Mouse (Mus musculus) neural tube, embryonic 15.5 days (tissue): ENCODE measurements around the gene Uqcrq. TPM values are rescaled to one million over a fixed set of nuclear protein-coding genes. Genes with fewer than 3 reads are reported as not detected.

Experiments used
- ATAC-seq: fragments of 200-750 bp; cut with Nextera tagmentation; 2 replicates; pipeline ENCODE4 v1.8.0; 2017; ENCODE audit warnings: mild to moderate bottlenecking, moderate TSS enrichment, moderate library complexity; ENCODE audit not compliant: low FRiP score
- H3K27ac ChIP-seq: fragments of 300-500 bp; sonication (generic); replicated peaks from 2 replicates; pipeline ENCODE4 v1.5.1; 2015; ENCODE audit warnings: mild to moderate bottlenecking, inconsistent platforms
- H3K27me3 ChIP-seq: fragments of 300-500 bp; sonication (generic); replicated peaks from 2 replicates; pipeline ENCODE4 v1.6.1; 2015; ENCODE audit warnings: inconsistent platforms
- H3K36me3 ChIP-seq: fragments of 300-500 bp; sonication (generic); 2 replicates; pipeline ENCODE4 v1.6.1; 2015; ENCODE audit warnings: inconsistent platforms
- H3K4me1 ChIP-seq: fragments of 300-500 bp; sonication (generic); 2 replicates; pipeline ENCODE4 v1.6.1; 2015; ENCODE audit warnings: inconsistent platforms
- H3K4me2 ChIP-seq: fragments of 300-500 bp; sonication (generic); 2 replicates; pipeline ENCODE4 v1.6.1; 2015; ENCODE audit warnings: inconsistent platforms, mild to moderate bottlenecking, moderate library complexity
- H3K4me3 ChIP-seq: fragments of 300-500 bp; sonication (generic); replicated peaks from 2 replicates; pipeline ENCODE4 v1.5.1; 2015; ENCODE audit warnings: mild to moderate bottlenecking, inconsistent platforms
- H3K9ac ChIP-seq: fragments of 300-500 bp; sonication (generic); replicated peaks from 2 replicates; pipeline ENCODE4 v1.6.1; 2015; ENCODE audit warnings: mild to moderate bottlenecking, inconsistent platforms
- H3K9me3 ChIP-seq: fragments of 300-500 bp; sonication (generic); replicated peaks from 2 replicates; pipeline ENCODE4 v1.6.1; 2016; ENCODE audit warnings: inconsistent platforms
- WGBS: fragments of 180-500 bp; shearing (Covaris S2); methylation state at CpG from one replicate; pipeline ENCODE4 v1.1.7; 2015; ENCODE audit warnings: mixed read lengths; 5-methylcytosine and 5-hydroxymethylcytosine counted together
- polyA plus RNA-seq: library from polyadenylated mRNA; unstranded; fragments of >200 nt; fragmentation: Nextera tagmentation; extraction: Ambion mirVana; gene quantifications from 2 replicates; pipeline ENCODE4 v1.2.1, GENCODE M21; 2015

The Uqcrq gene
- polyA plus RNA-seq, 1 experiment from 2014 or later: 911 TPM

DNA sequence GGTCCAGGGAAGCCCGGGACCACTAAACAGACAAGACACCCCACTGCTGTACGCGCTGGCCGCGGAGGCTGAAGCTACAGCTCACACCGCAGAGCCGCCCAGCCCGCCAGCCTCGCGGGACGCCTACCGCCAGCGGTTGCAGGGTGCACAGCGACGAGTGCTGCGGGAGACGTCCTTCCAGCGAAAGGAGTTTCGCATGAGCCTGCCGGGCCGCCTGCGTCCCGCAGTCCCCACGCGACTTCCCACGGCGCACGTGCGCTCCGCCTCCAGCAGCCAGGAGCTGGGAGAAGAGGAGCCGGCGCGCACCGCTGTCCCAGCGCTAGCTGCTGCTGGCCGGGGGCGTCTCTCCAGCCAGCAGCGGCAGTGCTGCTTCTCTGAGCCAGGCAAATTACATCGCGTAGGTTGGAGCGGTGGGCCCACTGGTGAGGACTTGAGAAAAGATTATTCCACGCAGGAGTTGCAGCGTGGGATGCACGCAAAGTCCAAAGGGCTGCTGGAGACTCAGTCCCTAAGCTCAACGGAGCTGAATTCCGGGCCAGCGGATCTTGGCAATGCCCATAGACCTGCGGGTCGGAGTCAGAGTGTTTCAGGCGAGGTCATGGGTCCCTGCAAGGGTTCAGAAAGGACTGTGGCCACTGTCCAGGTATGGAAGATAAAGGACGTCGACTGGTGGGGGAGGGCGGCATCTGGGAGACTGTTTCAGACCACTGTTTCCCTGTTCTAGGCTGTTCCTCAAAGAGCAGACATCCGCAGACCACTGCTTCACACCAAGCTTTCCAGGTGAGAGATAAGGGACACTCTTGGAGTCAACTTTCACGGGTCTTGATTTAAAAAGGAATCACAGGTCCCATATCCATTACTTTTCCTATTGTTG is 33.2 kb upstream of the Uqcrq start:
- peaks cover 20% of the 10 kb centered on the region for H3K4me1 ChIP-seq
- H3K4me3 ChIP-seq: peak overlapping the region; percentile 44
- no peak for ATAC-seq
- H3K9me3 ChIP-seq: no peaks in the 10 kb centered on the region
- peak overlapping the region; percentile 96 for H3K4me2 ChIP-seq
- H3K27ac ChIP-seq: no peak overlapping the region
- WGBS: 9% methylated on average over 55 of the region's 55 CpGs
- no peaks in the 10 kb centered on the region for H3K36me3 ChIP-seq
- H3K9ac ChIP-seq: peak overlapping the region; percentile 41; the same call in 1 of the 2 replicates
- H3K27me3 ChIP-seq: peaks cover 84% of the 10 kb centered on the region

DNA sequence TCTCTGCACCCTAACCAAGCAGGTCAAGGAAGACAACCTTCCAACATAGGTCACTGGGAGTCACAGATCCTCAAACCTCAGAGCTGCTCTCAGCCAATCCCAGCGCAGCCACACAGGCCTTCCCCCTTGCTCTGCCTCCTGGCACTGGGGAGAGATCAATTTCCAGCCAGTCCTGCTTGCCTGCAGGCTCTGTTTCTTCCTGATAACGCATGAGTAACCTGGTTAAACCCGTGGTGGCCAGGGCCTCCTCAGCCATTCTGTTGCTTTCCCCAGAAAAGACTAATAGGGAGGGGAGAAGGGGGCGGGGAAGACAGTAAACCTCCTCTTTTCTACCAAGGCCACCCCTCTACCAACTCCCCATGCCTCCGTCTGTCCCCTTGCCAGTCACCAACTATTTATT is 31.1 kb upstream of the Uqcrq start:
- Histone ChIP-seq H3K27me3 (peaks cover 91% of the 10 kb centered on the region), H3K9ac (no peak overlapping the region)
- no peak for ATAC-seq

DNA sequence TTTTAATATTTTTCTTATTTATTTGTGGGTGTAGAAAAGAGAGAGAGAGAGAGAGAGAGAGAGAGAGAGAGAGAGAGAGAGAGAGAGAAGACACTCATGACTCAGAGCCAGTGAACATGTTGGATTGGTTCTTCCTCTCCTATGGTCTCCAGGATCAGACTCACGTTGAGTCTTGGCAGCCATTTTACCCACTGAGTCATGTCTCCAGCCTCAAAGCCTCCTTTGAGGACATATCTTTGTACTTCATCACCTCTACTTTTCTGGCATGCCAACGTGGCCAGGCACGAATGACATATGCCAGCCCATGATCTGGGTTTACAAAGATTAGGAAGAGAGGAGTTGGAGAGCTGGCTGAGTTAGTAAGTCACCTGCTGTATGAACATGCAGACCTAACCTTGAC is 29.6 kb upstream of the Uqcrq start:
- Histone ChIP-seq H3K4me1 (peaks cover 23% of the 10 kb centered on the region), H3K9me3 (no peaks in the 10 kb centered on the region), H3K27me3 (peaks cover 90% of the 10 kb centered on the region), H3K27ac (no peak overlapping the region), H3K4me2 (no peak overlapping the region), H3K9ac (no peak overlapping the region), H3K36me3 (no peaks in the 10 kb centered on the region), H3K4me3 (no peak overlapping the region)
- ATAC-seq: no peak
- 87% methylated on average over 3 of the region's 3 CpGs for WGBS

More for the DNA sequence above, 31.1 kb upstream of the Uqcrq start:
- Histone ChIP-seq H3K4me2 (no peak overlapping the region), H3K4me1 (peaks cover 26% of the 10 kb centered on the region), H3K27ac (no peak overlapping the region), H3K4me3 (no peak overlapping the region), H3K36me3 (no peaks in the 10 kb centered on the region), H3K9me3 (no peaks in the 10 kb centered on the region)
- 25% methylated on average over 5 of the region's 5 CpGs for WGBS

DNA sequence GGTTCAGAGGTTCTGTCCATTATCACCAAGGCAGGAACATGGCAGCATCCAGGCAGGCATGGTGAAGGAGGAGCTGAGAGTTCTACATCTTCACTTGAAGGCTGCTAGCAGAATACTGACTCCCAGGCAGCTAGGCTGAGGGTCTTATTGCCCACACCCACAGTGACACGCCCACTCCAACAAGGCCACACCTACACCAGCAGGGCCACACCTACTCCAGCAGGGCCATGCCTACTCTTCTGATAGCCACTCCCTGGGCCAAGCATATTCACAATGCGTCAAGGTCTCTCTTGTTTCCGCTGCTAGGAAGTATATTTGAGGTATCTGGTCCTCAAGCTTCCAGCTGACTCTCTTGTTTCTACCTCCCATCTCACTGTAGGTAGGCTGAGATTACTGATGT is 28.4 kb upstream of the Uqcrq start:
- H3K4me1 ChIP-seq: peaks cover 22% of the 10 kb centered on the region
- H3K27ac ChIP-seq: no peak overlapping the region
- ATAC-seq: no peak
- H3K4me3 ChIP-seq: no peak overlapping the region
- H3K9ac ChIP-seq: no peak overlapping the region
- no peaks in the 10 kb centered on the region for H3K9me3 ChIP-seq
- no peak overlapping the region for H3K4me2 ChIP-seq
- peaks cover 89% of the 10 kb centered on the region for H3K27me3 ChIP-seq
- 67% methylated on average over 3 of the region's 3 CpGs for WGBS
- no peaks in the 10 kb centered on the region for H3K36me3 ChIP-seq

DNA sequence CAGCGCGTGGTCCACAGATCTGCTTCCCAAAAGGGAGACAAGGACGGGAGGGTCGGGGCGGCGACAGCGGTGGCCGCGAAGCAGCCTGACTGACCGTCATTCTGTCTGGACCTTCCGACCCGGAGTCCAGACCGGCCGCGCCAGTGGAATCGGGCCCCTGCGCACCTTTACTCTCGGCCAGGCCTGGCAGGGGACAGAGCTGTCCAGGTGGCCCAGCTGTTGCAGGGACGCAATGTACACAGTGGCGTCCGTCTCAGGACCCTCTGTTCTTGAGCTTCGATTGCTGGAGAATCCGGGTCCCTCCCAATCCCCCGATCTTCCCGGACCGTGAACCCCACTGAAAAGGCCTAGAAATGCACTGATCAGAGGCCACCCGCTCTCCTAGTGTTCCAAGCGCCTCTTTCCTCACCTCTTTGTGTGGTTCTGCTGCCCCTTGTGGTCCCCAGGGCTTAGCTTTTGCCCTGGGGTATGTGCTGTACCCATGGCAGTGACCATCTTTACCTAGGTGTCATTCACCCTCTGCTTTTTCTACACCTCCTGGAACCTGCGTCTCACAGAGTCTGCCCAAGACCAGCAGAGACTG is 26.8 kb upstream of the Uqcrq start:
- peak overlapping the region; percentile 43 for H3K4me3 ChIP-seq
- no peaks in the 10 kb centered on the region for H3K9me3 ChIP-seq
- ATAC-seq: no peak; the same call in 1 of the 2 replicates
- H3K36me3 ChIP-seq: no peaks in the 10 kb centered on the region
- peaks cover 74% of the 10 kb centered on the region for H3K27me3 ChIP-seq
- peaks cover 12% of the 10 kb centered on the region for H3K4me1 ChIP-seq
- peak overlapping the region; percentile 78 for H3K4me2 ChIP-seq
- peak overlapping the region; percentile 49 for H3K9ac ChIP-seq
- WGBS: 4% methylated on average over 28 of the region's 29 CpGs
- H3K27ac ChIP-seq: 0 out of 2 replicates have a peak overlapping the region, but pooled peaks have one; percentile 37

DNA sequence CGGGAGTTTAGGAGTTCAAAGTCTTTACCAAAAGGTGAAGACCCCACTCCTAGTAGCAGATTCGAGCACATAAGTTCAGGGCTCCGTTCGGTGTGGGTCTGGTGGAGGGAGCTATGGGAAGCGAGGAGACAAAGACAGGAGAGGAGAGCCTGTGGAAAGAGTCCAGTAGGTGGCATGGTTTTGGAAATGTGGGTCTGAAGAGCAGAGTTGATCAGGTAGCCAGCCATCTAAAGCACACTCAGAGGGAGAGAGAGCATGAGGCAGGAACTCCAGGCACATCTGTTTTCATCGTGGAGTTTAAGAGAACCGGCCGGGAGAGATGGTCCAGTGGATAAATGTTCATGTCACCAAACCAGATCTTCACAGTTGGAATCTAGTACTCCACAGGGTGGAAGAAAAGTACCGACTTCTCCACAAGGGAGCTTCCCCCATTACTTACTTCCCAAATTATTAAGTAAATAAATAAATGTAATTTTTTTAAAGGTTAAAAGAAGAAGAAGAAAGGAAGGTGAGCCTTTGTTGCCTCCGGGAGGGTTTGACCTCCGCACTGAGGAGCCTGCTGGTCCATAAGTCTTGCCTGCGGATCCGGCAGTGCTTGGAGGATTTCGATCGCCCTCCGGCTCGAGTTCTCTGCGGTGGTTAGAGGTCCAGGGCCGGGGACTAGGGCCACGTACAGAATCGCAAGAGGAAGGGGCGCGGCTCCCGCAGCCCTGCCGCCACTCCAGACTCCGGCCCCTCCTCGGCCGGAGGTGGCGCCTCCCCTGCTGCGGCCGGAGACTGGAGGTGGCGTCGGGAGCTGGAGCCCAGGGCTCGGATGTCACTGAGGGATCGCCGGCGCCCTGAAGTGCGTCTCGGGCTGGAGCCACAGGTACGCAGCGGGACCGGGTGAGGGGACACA is 26.1 kb upstream of the Uqcrq start, which contains the start of the genes Gm10447 and Shroom1:
Gm10447 (minus strand) TSS at position 637 of the 898 bp plus-strand sequence.
Shroom1 (plus strand) TSS at position 732 of the 898 bp plus-strand sequence.
- ATAC-seq: peak; percentile 63

DNA sequence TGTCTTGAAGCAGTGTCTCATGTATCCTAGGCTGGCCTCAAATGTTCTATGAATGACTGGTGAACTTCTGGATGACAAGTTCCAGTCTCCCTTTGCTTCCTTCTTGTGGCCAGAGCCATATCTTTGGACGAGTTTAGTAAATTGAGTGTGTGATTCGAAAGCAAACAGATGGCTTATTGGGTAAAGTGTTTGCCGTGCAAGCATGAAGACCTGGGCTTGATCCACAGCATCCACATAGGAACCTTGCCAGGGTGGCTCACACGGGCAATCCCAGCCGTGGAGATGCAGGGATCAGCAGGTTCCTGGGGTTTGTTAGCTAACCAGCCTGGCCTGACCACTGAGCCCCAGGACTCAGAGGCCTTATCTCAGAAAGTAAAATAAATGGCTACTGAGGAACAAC is 22.4 kb upstream of the Uqcrq start:
- Histone ChIP-seq H3K4me3 (no peak overlapping the region), H3K27me3 (peaks cover 35% of the 10 kb centered on the region), H3K36me3 (no peaks in the 10 kb centered on the region), H3K27ac (no peak overlapping the region), H3K4me2 (no peak overlapping the region), H3K4me1 (peaks cover 12% of the 10 kb centered on the region), H3K9me3 (no peaks in the 10 kb centered on the region), H3K9ac (no peak overlapping the region)
- no peak for ATAC-seq
- WGBS: 87% methylated on average over 5 of the region's 5 CpGs

More for the DNA sequence above, 26.1 kb upstream of the Uqcrq start, which contains the start of the genes Gm10447 and Shroom1:
- H3K9ac ChIP-seq: peak within 1 kb of the TSS; percentile 49
- H3K9me3 ChIP-seq: no peaks in the 10 kb centered on the region
- H3K36me3 ChIP-seq: no peaks in the 10 kb centered on the region
- peaks cover 66% of the 10 kb centered on the region for H3K27me3 ChIP-seq
- 3% methylated on average over 42 of the region's 42 CpGs for WGBS
- peaks cover 12% of the 10 kb centered on the region for H3K4me1 ChIP-seq
- H3K27ac ChIP-seq: 0 out of 2 replicates have a peak within 1 kb of the TSS, but pooled peaks have one; percentile 37
- H3K4me2 ChIP-seq: peak within 1 kb of the TSS; percentile 78
- H3K4me3 ChIP-seq: peak within 1 kb of the TSS; percentile 43

DNA sequence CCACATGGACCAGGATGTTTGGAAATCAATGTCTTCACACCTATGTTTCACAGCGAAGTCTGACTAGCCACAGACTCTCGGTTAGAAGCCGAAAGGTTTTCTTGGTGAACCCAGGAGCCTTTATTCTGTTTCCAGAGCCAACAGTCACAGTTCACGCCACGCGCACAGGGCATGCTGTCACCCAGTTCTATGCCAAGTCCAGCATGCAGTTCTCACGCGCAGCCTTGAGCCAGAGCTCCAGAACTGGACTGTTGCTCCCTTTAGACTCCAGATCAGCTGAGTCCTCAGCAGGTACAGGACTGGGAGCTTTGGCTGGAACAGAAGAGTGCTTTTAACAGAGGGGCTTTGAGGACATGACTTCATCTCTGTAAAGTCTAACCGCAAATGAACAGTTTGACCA is 21.8 kb upstream of the Uqcrq start:
- WGBS: 96% methylated on average over 9 of the region's 9 CpGs
- Histone ChIP-seq H3K36me3 (no peaks in the 10 kb centered on the region), H3K27me3 (peaks cover 29% of the 10 kb centered on the region), H3K9ac (no peak overlapping the region), H3K27ac (no peak overlapping the region), H3K4me1 (peaks cover 10% of the 10 kb centered on the region), H3K4me2 (no peak overlapping the region), H3K9me3 (no peaks in the 10 kb centered on the region), H3K4me3 (no peak overlapping the region)
- ATAC-seq: no peak

DNA sequence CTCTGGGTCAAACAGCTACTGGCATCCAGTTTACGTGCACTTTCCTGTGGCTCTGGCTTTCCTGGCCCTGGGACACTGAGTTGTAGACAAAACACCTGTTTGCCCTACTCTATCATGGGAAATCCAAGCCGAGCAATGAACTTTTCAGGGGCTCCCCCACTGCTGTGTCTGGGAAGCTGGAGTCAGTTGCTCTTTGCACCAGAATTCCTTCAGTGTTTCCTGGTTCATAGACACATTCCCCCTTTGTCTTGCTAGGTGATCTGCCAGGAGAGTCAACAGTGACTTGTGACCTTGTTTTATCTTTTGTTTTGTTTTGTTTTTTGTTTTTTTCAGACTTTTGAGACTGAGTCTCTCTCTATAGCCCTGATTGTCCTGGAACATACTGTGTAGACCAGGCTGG is 20.7 kb upstream of the Uqcrq start:
- H3K36me3 ChIP-seq: no peaks in the 10 kb centered on the region
- H3K4me3 ChIP-seq: no peak overlapping the region
- no peaks in the 10 kb centered on the region for H3K9me3 ChIP-seq
- WGBS: 61% methylated on average over 2 of the region's 2 CpGs
- no peak overlapping the region for H3K4me2 ChIP-seq
- no peak overlapping the region for H3K9ac ChIP-seq
- no peak overlapping the region for H3K27ac ChIP-seq
- ATAC-seq: no peak
- no peaks in the 10 kb centered on the region for H3K4me1 ChIP-seq
- H3K27me3 ChIP-seq: peaks cover 21% of the 10 kb centered on the region

DNA sequence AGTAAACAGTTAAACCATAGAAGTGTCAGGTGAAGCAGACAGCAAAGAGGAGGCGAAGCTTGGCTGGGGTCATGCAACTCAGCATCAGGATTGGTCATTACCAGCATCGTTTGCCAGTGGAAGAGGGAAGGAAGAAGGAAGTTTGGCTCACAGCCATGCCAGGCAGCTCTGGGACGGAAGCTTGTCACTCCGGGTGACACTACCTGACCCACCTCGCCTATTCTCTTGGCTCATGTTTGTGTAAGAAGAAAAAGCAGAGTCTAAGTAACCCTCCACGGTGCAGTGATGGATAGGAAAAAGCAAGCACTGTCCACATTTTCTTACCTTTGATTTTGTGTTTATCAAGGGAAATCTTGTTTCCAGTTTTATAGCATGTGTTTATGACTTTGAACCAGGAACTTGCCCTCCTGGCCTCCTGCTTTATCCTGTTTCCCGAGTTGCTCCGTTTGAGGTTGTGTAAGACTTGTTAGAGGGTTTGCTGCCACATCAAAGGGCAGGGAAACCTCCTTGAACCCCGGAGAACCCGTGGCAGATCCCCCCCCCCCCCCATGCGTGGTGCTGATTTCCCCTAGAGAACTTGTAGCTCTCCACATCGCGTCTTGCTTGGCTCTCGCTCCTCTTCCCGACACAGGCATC is 19.6 kb upstream of the Uqcrq start:
- no peak overlapping the region for H3K27ac ChIP-seq
- WGBS: 56% methylated on average over 15 of the region's 15 CpGs
- H3K9me3 ChIP-seq: no peaks in the 10 kb centered on the region
- no peaks in the 10 kb centered on the region for H3K36me3 ChIP-seq
- H3K27me3 ChIP-seq: peaks cover 11% of the 10 kb centered on the region
- ATAC-seq: no peak
- no peak overlapping the region for H3K4me2 ChIP-seq
- H3K9ac ChIP-seq: no peak overlapping the region
- H3K4me3 ChIP-seq: no peak overlapping the region
- H3K4me1 ChIP-seq: no peaks in the 10 kb centered on the region

DNA sequence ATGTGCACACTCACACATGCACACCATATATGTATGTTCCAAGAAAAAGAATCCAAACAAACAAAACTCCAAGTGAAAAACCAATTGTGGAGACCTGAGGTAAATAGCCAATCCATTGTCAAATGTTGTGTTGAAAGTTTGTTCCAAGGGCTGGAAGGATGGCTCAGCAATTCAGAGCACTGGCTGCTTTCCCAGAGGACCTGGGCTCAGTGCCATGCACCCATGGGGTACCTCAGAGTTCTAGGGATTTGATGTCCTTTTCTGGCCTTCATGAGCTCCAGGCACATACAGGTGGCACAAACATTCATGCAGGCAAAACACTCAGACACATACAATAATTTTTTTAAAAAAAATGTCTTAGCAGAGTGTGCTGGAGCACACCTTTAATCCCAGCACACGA is 17.9 kb upstream of the Uqcrq start:
- ATAC-seq: no peak
- Histone ChIP-seq H3K4me3 (no peak overlapping the region), H3K9ac (no peak overlapping the region), H3K9me3 (no peaks in the 10 kb centered on the region), H3K4me2 (no peak overlapping the region), H3K27me3 (no peaks in the 10 kb centered on the region), H3K4me1 (no peaks in the 10 kb centered on the region), H3K27ac (no peak overlapping the region), H3K36me3 (no peaks in the 10 kb centered on the region)
- 90% methylated on average over 1 of the region's 1 CpGs for WGBS
